Mouse (Mus musculus) left cerebral cortex, adult 18-20 months (tissue): ENCODE measurements around the gene Xylt1. TPM values are rescaled to one million over a fixed set of nuclear protein-coding genes. Genes with fewer than 3 reads are reported as not detected.

Experiments used
- DNase-seq, 2 experiments: peaks; one replicate each; pipeline ENCODE4 v3.0.0; 2021 to 2022; ENCODE audit warnings: low spot score in 2 of 2, mixed read lengths in 1 of 2
- long read RNA-seq, 2 experiments: library from polyadenylated mRNA; stranded (forward); transcript quantifications; one replicate each; pipeline ENCODE4 v2.0.0; 2021
- total RNA-seq, 2 experiments: library from RNA; stranded (reverse); gene quantifications; 2 replicates each; pipeline ENCODE4 v1.2.3; 2021

Xylt1 gene
- 10 to 100 TPM; 45.7 to 48.9 TPM for total RNA-seq
- long read RNA-seq, experiment 1, full-length matches to known transcripts, result 5 of 14 reads
- long read RNA-seq, experiment 1, partial matches to known transcripts, result 0 of 14 reads
- long read RNA-seq, experiment 1, other reads (novel, unspliced or antisense), result 9 of 14 reads
- long read RNA-seq, experiment 2, partial matches to known transcripts, result 1 of 8 reads
- long read RNA-seq, experiment 2, other reads (novel, unspliced or antisense), result 6 of 8 reads

GRCm38 (mm10) chr7:117380418-117381187, at the start of gene Xylt1:
Gene Xylt1 (plus strand): TSS chr7:117380979.
- DNase-seq, result peak; percentile 76 to 87

GRCm38 (mm10) chr7:117333936-117334335, 46.8 kb upstream of the Xylt1 start:
- no peak for DNase-seq

GRCm38 (mm10) chr7:117356316-117356715, 24.5 kb upstream of the Xylt1 start:
- no peak for DNase-seq

GRCm38 (mm10) chr7:117357425-117358194, 23.2 kb upstream of the Xylt1 start:
- DNase-seq, result peak; percentile 26 to 46

- DNase-seq, result no peak
These were observed 19.5 kb upstream of the Xylt1 start for GRCm38 (mm10) chr7:117361281-117361680.

GRCm38 (mm10) chr7:117362493-117362892, 18.3 kb upstream of the Xylt1 start:
- DNase-seq, result no peak

- DNase-seq, result no peak
These were observed 12.0 kb upstream of the Xylt1 start for GRCm38 (mm10) chr7:117368647-117369289.

GRCm38 (mm10) chr7:117369290-117369941, 11.4 kb upstream of the Xylt1 start:
- DNase-seq, result no peak

- DNase-seq, result peak; percentile 73 to 88
These were observed 4.9 kb upstream of the Xylt1 start for GRCm38 (mm10) chr7:117375886-117376309.

- no peak for DNase-seq
These were observed 3.6 kb upstream of the Xylt1 start for GRCm38 (mm10) chr7:117377138-117377537.

GRCm38 (mm10) chr7:117380036-117380417, 752 bp upstream of the Xylt1 start:
- no peak for DNase-seq

GRCm38 (mm10) chr7:117381188-117381981, 606 bp downstream of the Xylt1 start:
- DNase-seq, result peak; percentile 40 to 41

- DNase-seq, result no peak
These were observed 1.2 kb downstream of the Xylt1 start for GRCm38 (mm10) chr7:117382006-117382405.

- peak; percentile 64 to 67 for DNase-seq
These were observed 2.6 kb downstream of the Xylt1 start for GRCm38 (mm10) chr7:117383147-117383940.

GRCm38 (mm10) chr7:117386376-117386775, 5.6 kb downstream of the Xylt1 start:
- DNase-seq, result no peak

GRCm38 (mm10) chr7:117388284-117388988, 7.7 kb downstream of the Xylt1 start:
- no peak for DNase-seq

- no peak for DNase-seq
These were observed 8.3 kb downstream of the Xylt1 start for GRCm38 (mm10) chr7:117389048-117389447.

- DNase-seq, result no peak
These were observed 12.2 kb downstream of the Xylt1 start for GRCm38 (mm10) chr7:117392863-117393569.
